Mouse (Mus musculus): Measurements from ENCODE around the gene Ostf1. TPM values are rescaled to one million over a fixed set of nuclear protein-coding genes. Genes with fewer than 3 reads are reported as not detected.
"Not testable (repeated sequence)": the region's sequence is repeated elsewhere in the genome, so short reads cannot be mapped to it uniquely, and the experiment has no call there.

Ostf1 gene
- polyA plus RNA-seq, 1 experiment from 2014 or later = 94.1 TPM

DNA sequence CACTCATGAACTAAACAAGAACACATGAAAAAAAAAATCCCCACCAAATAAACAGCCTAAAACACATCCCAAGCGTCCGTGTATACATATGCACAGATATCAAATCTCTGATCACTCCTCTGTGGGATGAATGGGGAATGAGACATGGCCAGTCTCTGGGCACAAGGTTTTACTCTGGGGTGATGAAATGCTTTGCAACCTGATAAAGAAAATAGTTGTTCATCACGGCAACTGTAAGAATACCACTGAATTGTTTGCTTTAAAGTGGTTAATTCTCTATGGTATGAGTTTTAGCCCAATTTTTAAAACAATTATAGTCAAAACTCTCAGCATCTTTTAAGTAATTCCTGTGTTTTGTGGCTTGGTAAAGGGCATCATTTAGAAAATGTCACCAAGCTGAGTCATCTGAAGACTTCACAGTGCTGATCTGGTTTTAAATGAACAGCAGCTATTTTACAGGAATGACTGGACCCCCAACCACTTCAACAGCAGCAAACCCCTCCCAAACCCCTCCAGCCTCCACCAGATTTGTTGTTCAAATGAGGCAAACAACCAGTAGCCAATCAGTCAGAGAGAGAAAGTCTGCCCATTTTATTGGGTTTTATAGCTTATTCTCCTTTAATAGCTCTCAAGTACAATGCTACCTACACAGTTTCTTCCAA, 33.2 kb downstream of the Ostf1 start:
- no peak for ATAC-seq (replicated peaks; ENCODE audit: extremely low read depth, insufficient read depth, low FRiP score)
- Histone ChIP-seq H3K9me3 (replicated peaks; ENCODE audit: control insufficient read depth, low read length) (no peaks in the 10 kb centered on the region), H3K36me3 (ENCODE audit: control insufficient read depth, insufficient read depth) (peaks cover 7% of the 10 kb centered on the region; the same call in 1 of the 2 replicates), H3K4me2 (ENCODE audit: low read depth, low read length) (no peak overlapping the region), H3K4me3 (ENCODE audit: low read length) (no peak overlapping the region), H3K27ac (ENCODE audit: low read length) (no peak overlapping the region), H3K4me1 (ENCODE audit: control insufficient read depth, insufficient read depth, low read length) (peaks cover 5% of the 10 kb centered on the region; the same call in 1 of the 2 replicates), H3K9ac (ENCODE audit: low read length) (no peak overlapping the region), H3K27me3 (ENCODE audit: control insufficient read depth, insufficient read depth, low read length) (no peaks in the 10 kb centered on the region)
- WGBS = 76% methylated on average over 3 of the region's 3 CpGs

DNA sequence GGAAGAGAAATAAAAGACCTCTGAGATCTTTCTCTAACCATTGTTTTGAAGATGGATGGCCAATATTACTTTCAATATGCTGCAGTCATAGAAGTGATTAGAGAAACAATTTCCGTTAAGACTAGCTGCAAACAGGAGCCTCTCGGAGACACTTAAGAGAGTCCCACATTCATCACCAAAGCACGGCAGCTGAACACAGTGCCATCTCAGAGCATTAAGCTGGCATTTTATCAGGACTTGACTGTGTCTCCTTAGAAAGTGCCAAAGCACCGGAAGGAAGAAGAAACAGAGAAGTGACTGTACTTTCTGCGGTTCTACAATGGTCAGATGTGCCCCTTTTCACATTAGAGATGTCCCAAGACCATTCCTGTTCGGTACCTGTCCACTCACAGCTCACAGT, 33.9 kb downstream of the Ostf1 start:
- Histone ChIP-seq H3K27me3 (ENCODE audit: control insufficient read depth, insufficient read depth, low read length) (no peaks in the 10 kb centered on the region), H3K4me3 (ENCODE audit: low read length) (no peak overlapping the region), H3K36me3 (ENCODE audit: control insufficient read depth, insufficient read depth) (peaks cover 7% of the 10 kb centered on the region; the same call in 1 of the 2 replicates), H3K27ac (ENCODE audit: low read length) (no peak overlapping the region), H3K4me1 (ENCODE audit: control insufficient read depth, insufficient read depth, low read length) (peaks cover 5% of the 10 kb centered on the region; the same call in 1 of the 2 replicates), H3K4me2 (ENCODE audit: low read depth, low read length) (no peak overlapping the region), H3K9me3 (replicated peaks; ENCODE audit: control insufficient read depth, low read length) (no peaks in the 10 kb centered on the region), H3K9ac (ENCODE audit: low read length) (no peak overlapping the region)
- no peak for ATAC-seq (replicated peaks; ENCODE audit: extremely low read depth, insufficient read depth, low FRiP score)
- WGBS = 75% methylated on average over 6 of the region's 6 CpGs

DNA sequence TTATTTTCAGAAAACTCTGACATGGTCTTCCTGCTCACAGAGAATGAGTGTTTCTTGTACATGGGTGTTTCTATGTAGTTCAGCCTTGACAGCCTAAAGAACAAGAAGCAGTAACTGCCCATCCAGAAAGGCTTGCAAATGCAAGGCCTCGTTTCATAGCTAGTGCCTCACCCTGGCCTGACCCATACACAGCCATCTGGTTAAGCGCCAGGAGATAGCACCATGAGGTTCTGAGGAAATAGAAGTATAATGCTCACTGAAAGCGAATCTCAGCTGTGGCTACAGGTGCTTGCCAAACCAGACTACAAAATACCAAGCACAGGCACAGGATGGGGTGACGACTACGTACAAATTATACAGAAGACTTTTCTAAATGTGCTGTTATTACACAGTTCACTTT, 34.7 kb downstream of the Ostf1 start:
- no peak overlapping the region for H3K4me2 ChIP-seq (ENCODE audit: low read depth, low read length)
- no peak for ATAC-seq (replicated peaks; ENCODE audit: extremely low read depth, insufficient read depth, low FRiP score)

DNA sequence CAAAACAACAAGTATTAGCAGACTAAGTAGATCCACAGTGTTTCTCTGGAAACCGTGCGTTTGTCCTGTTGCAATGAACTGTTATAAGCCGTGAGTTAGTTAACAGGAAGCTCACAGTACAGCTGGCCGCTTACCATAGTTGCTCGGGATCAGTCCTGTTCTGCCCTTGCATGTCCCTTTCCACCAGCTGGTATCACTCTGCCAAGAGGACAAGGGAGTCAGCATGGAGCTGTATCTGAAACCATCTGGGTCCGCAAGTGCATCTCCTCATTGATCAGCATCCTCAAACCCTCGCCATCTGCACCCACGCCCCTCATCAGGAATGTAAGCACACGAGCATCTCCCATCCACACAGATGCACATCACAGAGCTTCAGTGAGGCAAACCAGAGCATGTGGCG, 37.9 kb downstream of the Ostf1 start:
- peaks cover 6% of the 10 kb centered on the region for H3K36me3 ChIP-seq (ENCODE audit: control insufficient read depth, insufficient read depth)
- no peak overlapping the region for H3K27ac ChIP-seq (ENCODE audit: low read length)
- ATAC-seq (replicated peaks; ENCODE audit: extremely low read depth, insufficient read depth, low FRiP score) = no peak
- H3K4me1 ChIP-seq (ENCODE audit: control insufficient read depth, insufficient read depth, low read length) = no peaks in the 10 kb centered on the region
- 81% methylated on average over 10 of the region's 10 CpGs for WGBS
- no peak overlapping the region for H3K9ac ChIP-seq (ENCODE audit: low read length)
- no peak overlapping the region for H3K4me3 ChIP-seq (ENCODE audit: low read length)
- H3K27me3 ChIP-seq (ENCODE audit: control insufficient read depth, insufficient read depth, low read length) = no peaks in the 10 kb centered on the region
- no peaks in the 10 kb centered on the region for H3K9me3 ChIP-seq (replicated peaks; ENCODE audit: control insufficient read depth, low read length)
- H3K4me2 ChIP-seq (ENCODE audit: low read depth, low read length) = no peak overlapping the region

More for the DNA sequence above, 34.7 kb downstream of the Ostf1 start:
- Histone ChIP-seq H3K36me3 (ENCODE audit: control insufficient read depth, insufficient read depth) (0 out of 2 replicates have a peak, but pooled peaks cover 3% of the 10 kb centered on the region), H3K4me1 (ENCODE audit: control insufficient read depth, insufficient read depth, low read length) (peaks cover 5% of the 10 kb centered on the region; the same call in 1 of the 2 replicates), H3K9ac (ENCODE audit: low read length) (no peak overlapping the region), H3K4me3 (ENCODE audit: low read length) (no peak overlapping the region), H3K27ac (ENCODE audit: low read length) (no peak overlapping the region), H3K9me3 (replicated peaks; ENCODE audit: control insufficient read depth, low read length) (no peaks in the 10 kb centered on the region), H3K27me3 (ENCODE audit: control insufficient read depth, insufficient read depth, low read length) (no peaks in the 10 kb centered on the region)
- whole genome bisulfite sequencing = 77% methylated on average over 5 of the region's 5 CpGs

DNA sequence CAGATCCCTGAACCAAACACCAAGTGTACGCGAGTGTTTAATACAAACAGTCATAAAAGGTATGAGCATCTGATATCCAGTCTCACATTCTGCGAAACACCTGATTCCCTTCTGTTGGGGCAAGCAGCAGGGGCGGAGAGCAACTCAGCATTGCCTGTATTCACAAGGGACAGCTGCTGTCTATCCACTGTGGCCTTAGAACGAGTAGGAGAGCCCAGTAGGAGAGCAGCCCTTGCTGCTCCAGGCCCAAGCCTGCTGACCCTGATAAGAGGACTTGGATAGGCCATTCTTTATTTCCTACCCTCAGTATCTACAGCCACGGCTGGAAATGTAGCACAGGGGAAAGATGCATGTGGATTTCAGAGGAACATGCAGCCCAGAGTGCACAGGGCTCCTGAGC, 38.7 kb downstream of the Ostf1 start:
- Histone ChIP-seq H3K27ac (ENCODE audit: low read length) (no peak overlapping the region), H3K9ac (ENCODE audit: low read length) (no peak overlapping the region), H3K4me3 (ENCODE audit: low read length) (no peak overlapping the region), H3K4me1 (ENCODE audit: control insufficient read depth, insufficient read depth, low read length) (no peaks in the 10 kb centered on the region), H3K9me3 (replicated peaks; ENCODE audit: control insufficient read depth, low read length) (no peaks in the 10 kb centered on the region), H3K27me3 (ENCODE audit: control insufficient read depth, insufficient read depth, low read length) (no peaks in the 10 kb centered on the region), H3K36me3 (ENCODE audit: control insufficient read depth, insufficient read depth) (peaks cover 6% of the 10 kb centered on the region), H3K4me2 (ENCODE audit: low read depth, low read length) (no peak overlapping the region)
- WGBS = 71% methylated on average over 6 of the region's 6 CpGs
- ATAC-seq (replicated peaks; ENCODE audit: extremely low read depth, insufficient read depth, low FRiP score) = no peak; the same call in 1 of the 2 replicates

DNA sequence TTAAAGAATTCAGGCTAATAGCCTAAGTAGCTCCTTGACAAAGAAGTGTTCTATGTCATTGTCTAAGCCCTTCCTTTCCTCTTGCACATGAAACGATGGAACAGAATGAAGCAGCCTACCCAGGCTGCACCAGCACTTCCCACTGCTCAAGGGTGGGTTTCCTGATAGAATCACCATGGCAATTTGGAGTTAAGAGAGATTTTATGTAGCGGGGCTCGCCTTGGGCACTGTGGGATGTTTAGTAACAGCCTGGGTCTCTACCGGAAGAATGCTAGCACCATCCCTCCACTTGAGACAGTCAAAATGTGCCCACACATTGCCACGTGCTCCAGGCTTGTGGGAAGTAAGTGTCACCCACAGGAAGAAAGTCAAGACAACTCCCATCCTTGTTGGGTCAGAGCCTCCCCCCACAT, 40.7 kb downstream of the Ostf1 start:
- H3K4me3 ChIP-seq (ENCODE audit: low read length) = no peak overlapping the region
- H3K9ac ChIP-seq (ENCODE audit: low read length) = no peak overlapping the region
- H3K4me1 ChIP-seq (ENCODE audit: control insufficient read depth, insufficient read depth, low read length) = peaks cover 12% of the 10 kb centered on the region
- H3K4me2 ChIP-seq (ENCODE audit: low read depth, low read length) = no peak overlapping the region
- WGBS = 57% methylated on average over 5 of the region's 5 CpGs
- no peak overlapping the region for H3K27ac ChIP-seq (ENCODE audit: low read length)
- peaks cover 6% of the 10 kb centered on the region for H3K36me3 ChIP-seq (ENCODE audit: control insufficient read depth, insufficient read depth)
- no peaks in the 10 kb centered on the region for H3K9me3 ChIP-seq (replicated peaks; ENCODE audit: control insufficient read depth, low read length)
- no peaks in the 10 kb centered on the region for H3K27me3 ChIP-seq (ENCODE audit: control insufficient read depth, insufficient read depth, low read length)
- ATAC-seq (replicated peaks; ENCODE audit: extremely low read depth, insufficient read depth, low FRiP score) = no peak

DNA sequence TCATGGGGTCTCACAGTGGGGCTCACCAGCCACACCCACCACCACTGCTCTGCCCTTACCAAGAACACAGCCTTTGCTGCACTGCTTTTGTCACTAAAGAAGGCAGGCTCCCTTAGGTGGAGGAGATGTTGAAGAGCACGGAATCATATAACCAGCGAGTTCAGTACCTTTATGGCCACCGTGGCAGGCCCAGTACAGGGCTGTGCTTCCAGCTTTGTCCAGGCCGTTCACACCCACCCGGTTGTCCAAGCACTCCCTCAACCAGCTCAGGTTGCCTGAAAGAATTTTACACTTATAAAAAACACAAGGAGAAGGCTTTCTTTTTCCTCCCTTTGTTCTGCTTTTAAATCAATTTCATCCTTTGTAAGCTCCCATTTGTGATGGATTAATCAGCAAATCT, 41.4 kb downstream of the Ostf1 start:
- no peak for ATAC-seq (replicated peaks; ENCODE audit: extremely low read depth, insufficient read depth, low FRiP score)
- H3K27me3 ChIP-seq (ENCODE audit: control insufficient read depth, insufficient read depth, low read length) = no peaks in the 10 kb centered on the region
- WGBS = 80% methylated on average over 5 of the region's 5 CpGs
- no peak overlapping the region for H3K4me3 ChIP-seq (ENCODE audit: low read length)
- peaks cover 15% of the 10 kb centered on the region for H3K4me1 ChIP-seq (ENCODE audit: control insufficient read depth, insufficient read depth, low read length)
- no peaks in the 10 kb centered on the region for H3K9me3 ChIP-seq (replicated peaks; ENCODE audit: control insufficient read depth, low read length)
- H3K27ac ChIP-seq (ENCODE audit: low read length) = no peak overlapping the region
- peaks cover 6% of the 10 kb centered on the region for H3K36me3 ChIP-seq (ENCODE audit: control insufficient read depth, insufficient read depth)
- H3K4me2 ChIP-seq (ENCODE audit: low read depth, low read length) = no peak overlapping the region
- H3K9ac ChIP-seq (ENCODE audit: low read length) = no peak overlapping the region

DNA sequence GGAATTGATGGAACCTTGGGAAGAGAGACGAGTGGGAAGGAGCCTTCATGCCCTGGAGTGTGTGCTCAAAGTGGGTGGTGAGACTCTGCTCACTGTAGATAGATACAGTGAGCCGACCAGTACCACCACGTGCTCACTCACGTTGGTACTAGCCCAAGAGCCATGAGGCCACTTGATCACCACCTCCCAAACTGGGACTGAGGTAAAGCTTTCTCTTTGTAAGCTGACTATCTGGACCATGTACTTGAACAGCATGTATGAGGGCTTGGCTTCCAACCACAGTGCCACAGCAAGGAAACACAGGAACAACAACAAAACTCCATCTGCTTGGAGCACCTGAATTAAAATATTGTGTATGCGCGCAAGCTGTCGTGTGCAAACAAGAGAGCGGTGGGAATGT, 42.3 kb downstream of the Ostf1 start:
- no peak overlapping the region for H3K27ac ChIP-seq (ENCODE audit: low read length)
- no peak overlapping the region for H3K9ac ChIP-seq (ENCODE audit: low read length)
- no peaks in the 10 kb centered on the region for H3K27me3 ChIP-seq (ENCODE audit: control insufficient read depth, insufficient read depth, low read length)
- no peak for ATAC-seq (replicated peaks; ENCODE audit: extremely low read depth, insufficient read depth, low FRiP score)
- peaks cover 9% of the 10 kb centered on the region for H3K36me3 ChIP-seq (ENCODE audit: control insufficient read depth, insufficient read depth)
- no peak overlapping the region for H3K4me2 ChIP-seq (ENCODE audit: low read depth, low read length)
- H3K9me3 ChIP-seq (replicated peaks; ENCODE audit: control insufficient read depth, low read length) = no peaks in the 10 kb centered on the region
- H3K4me3 ChIP-seq (ENCODE audit: low read length) = no peak overlapping the region
- peaks cover 15% of the 10 kb centered on the region for H3K4me1 ChIP-seq (ENCODE audit: control insufficient read depth, insufficient read depth, low read length)
- 87% methylated on average over 8 of the region's 8 CpGs for WGBS

DNA sequence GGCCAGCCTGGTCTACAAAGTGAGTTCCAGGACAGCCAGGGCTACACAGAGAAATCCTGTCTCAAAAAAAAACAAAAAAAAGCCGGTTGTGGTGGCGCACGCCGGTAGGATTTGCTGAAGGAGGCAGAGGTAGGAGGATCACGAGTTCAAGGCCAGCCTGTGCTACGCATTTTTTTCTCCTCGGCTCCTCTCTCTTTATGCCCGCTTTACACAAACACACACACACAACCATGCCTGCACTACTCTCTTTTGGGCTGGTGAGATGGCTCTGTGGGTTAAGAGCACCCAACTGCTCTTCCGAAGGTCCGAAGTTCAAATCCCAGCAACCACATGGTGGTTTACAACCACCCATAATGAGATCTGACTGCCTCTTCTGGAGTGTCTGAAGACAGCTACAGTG, 42.8 kb downstream of the Ostf1 start:
- not testable (repeated sequence) for H3K36me3 ChIP-seq (ENCODE audit: control insufficient read depth, insufficient read depth); H3K27ac ChIP-seq (ENCODE audit: low read length); H3K9ac ChIP-seq (ENCODE audit: low read length); H3K27me3 ChIP-seq (ENCODE audit: control insufficient read depth, insufficient read depth, low read length); H3K4me2 ChIP-seq (ENCODE audit: low read depth, low read length); ATAC-seq (replicated peaks; ENCODE audit: extremely low read depth, insufficient read depth, low FRiP score); H3K9me3 ChIP-seq (replicated peaks; ENCODE audit: control insufficient read depth, low read length); H3K4me3 ChIP-seq (ENCODE audit: low read length)
- WGBS = 94% methylated on average over 10 of the region's 10 CpGs
- peaks cover 15% of the 10 kb centered on the region for H3K4me1 ChIP-seq (ENCODE audit: control insufficient read depth, insufficient read depth, low read length)

Data from heart, embryonic 16.5 days (tissue).